Mouse (Mus musculus) liver, embryonic 16.5 days (tissue): ENCODE measurements around the gene Cfap74. TPM values are rescaled to one million over a fixed set of nuclear protein-coding genes. Genes with fewer than 3 reads are reported as not detected.

ENCODE experiments used
- ATAC-seq: fragments of 200-750 bp; cut with Nextera tagmentation; 2 replicates; pipeline ENCODE4 v1.8.0; 2017; ENCODE audit warnings: low read depth, mild to moderate bottlenecking, moderate number of reproducible peaks, moderate library complexity
- H3K27ac ChIP-seq: fragments of 300-500 bp; sonication (generic); 2 replicates; pipeline ENCODE4 v1.5.1; 2014; ENCODE audit warnings: mild to moderate bottlenecking, low read length
- H3K27me3 ChIP-seq: fragments of 300-500 bp; sonication (generic); 2 replicates; pipeline ENCODE4 v1.6.1; 2014; ENCODE audit warnings: low read depth, low read length, mixed read lengths; ENCODE audit not compliant: control insufficient read depth, insufficient read depth
- H3K36me3 ChIP-seq: fragments of 300-500 bp; sonication (generic); 2 replicates; pipeline ENCODE4 v1.6.1; 2014; ENCODE audit warnings: mild to moderate bottlenecking; ENCODE audit not compliant: control insufficient read depth, insufficient read depth
- H3K4me1 ChIP-seq: fragments of 300-500 bp; sonication (generic); 2 replicates; pipeline ENCODE4 v1.6.1; 2014; ENCODE audit warnings: low read depth, low read length, mixed read lengths; ENCODE audit not compliant: control insufficient read depth
- H3K4me2 ChIP-seq: fragments of 300-500 bp; sonication (generic); 2 replicates; pipeline ENCODE4 v1.6.1; 2014; ENCODE audit warnings: low read depth, low read length, mixed read lengths
- H3K4me3 ChIP-seq: fragments of 300-500 bp; sonication (generic); 2 replicates; pipeline ENCODE4 v1.5.1; 2014; ENCODE audit warnings: low read depth, mild to moderate bottlenecking, low read length
- H3K9ac ChIP-seq: fragments of 300-500 bp; sonication (generic); 2 replicates; pipeline ENCODE4 v1.6.1; 2014; ENCODE audit warnings: low read depth, low read length
- H3K9me3 ChIP-seq: fragments of 300-500 bp; sonication (generic); replicated peaks from 2 replicates; pipeline ENCODE4 v1.6.1; 2016; ENCODE audit warnings: low read length; ENCODE audit not compliant: control insufficient read depth
- WGBS: fragments of 180-500 bp; shearing (Covaris S2); extraction: QIAGEN DNeasy Blood & Tissue Kit; methylation state at CpG from one replicate; pipeline ENCODE4 v1.1.7; 2014; ENCODE audit not compliant: insufficient replicate concordance; 5-methylcytosine and 5-hydroxymethylcytosine counted together
- polyA plus RNA-seq: library from polyadenylated mRNA; unstranded; fragments of >200 nt; fragmentation: Nextera tagmentation; extraction: Ambion mirVana; gene quantifications from 2 replicates; pipeline ENCODE4 v1.2.1, GENCODE M21; 2015

Cfap74 gene
- polyA plus RNA-seq, result 0.11 and 0.12 TPM in 2 replicates

DNA sequence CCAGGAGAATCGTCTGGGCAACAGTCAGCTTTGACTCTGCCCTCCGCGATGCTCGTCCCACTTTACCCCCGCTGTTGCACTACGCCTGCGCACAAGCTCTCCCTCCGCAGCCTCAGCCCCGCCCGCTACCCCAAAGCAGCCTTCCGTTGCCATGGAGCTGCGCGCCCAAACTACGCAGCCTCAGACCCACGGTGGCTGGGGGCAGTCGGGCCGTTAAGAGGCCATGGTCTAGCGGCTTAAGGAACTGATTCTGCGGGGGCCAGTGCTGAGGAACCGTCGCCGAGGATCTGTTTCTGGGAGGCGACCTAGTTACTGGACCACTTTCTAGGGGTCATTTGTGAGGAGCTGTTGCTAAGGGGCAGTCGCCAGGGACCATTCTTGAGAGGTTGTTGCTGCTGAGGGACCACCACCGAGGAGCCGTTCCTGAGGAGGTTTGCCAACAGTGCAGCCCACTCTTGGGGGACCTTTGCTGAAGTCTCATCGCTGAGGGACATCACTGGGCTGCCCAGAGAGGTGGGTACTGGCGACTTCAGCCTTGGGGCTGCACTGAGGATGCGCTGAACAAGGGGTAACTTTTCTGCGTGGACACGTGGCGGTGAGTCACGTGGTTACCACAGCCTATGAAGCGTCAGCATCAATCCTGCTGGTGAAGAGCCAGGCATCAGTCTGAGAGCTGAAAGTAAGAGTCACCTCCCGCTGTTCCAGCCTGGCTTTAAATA is at the start of gene Cfap74:
Gene Cfap74, plus strand, starts transcription at position 133 of the 719 bp plus-strand sequence.
- H3K36me3 ChIP-seq, result no peaks in the 10 kb centered on the region

DNA sequence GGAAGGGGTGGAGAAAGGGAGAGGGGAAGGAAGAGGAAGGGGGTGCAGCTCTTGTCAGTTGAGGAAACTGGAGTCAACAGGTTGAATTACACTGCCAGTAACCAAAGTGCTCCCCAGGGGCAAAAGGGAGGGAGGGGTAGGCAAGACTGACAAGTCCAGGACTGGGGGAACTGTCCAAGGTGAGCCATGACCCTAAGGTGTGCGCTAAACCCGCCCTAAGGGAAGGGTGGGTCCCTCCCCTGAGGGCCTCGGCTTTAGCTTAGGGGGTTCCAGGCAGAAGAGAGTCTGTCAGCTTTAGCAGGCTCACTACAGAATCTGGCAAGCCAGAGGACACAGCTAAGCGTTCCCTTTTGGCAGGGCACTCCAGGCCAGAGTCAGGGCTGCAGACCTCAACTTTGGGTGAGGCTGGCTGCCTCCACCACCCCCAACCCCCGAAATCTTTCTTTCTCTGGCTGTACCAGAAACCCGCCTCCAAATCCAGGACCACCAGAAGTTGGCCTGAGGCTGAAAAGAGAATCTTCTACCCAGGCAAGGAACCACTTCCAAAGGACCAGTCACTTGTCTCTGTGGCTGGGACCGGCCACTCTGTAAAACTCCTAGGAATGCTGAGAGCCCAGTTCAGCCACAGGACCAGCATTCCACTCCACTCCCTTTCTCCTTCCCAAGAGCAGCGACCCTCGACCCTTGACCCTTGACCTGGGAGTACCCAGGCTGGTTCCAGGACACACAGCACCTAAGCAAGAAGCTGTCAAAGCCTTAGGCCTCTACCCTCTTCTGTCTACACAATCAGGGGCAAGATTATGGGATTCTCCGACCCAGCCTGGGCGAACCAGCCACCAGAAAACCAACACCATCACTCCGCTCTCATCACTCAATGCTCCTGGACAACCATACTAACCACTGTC is 49.2 kb upstream of the Cfap74 start:
- no peaks in the 10 kb centered on the region for H3K4me1 ChIP-seq
- ATAC-seq, result no peak
- 32% methylated on average over 12 of the region's 12 CpGs for WGBS
- H3K9ac ChIP-seq, result no peak overlapping the region
- no peaks in the 10 kb centered on the region for H3K9me3 ChIP-seq
- no peak overlapping the region for H3K4me3 ChIP-seq
- peaks cover 30% of the 10 kb centered on the region for H3K27me3 ChIP-seq
- no peak overlapping the region for H3K4me2 ChIP-seq
- no peaks in the 10 kb centered on the region for H3K36me3 ChIP-seq
- no peak overlapping the region for H3K27ac ChIP-seq

More for the DNA sequence above, at the start of gene Cfap74:
- Histone ChIP-seq H3K27me3 (peaks cover 3% of the 10 kb centered on the region; the same call in 1 of the 2 replicates), H3K9ac (no peak within 1 kb of the TSS), H3K9me3 (no peaks in the 10 kb centered on the region), H3K4me3 (peak within 1 kb of the TSS; percentile 19), H3K4me1 (no peaks in the 10 kb centered on the region), H3K4me2 (peak within 1 kb of the TSS; percentile 39), H3K27ac (no peak within 1 kb of the TSS)
- 2% methylated on average over 35 of the region's 35 CpGs for WGBS
- ATAC-seq, result peak; percentile 35; the same call in 1 of the 2 replicates

DNA sequence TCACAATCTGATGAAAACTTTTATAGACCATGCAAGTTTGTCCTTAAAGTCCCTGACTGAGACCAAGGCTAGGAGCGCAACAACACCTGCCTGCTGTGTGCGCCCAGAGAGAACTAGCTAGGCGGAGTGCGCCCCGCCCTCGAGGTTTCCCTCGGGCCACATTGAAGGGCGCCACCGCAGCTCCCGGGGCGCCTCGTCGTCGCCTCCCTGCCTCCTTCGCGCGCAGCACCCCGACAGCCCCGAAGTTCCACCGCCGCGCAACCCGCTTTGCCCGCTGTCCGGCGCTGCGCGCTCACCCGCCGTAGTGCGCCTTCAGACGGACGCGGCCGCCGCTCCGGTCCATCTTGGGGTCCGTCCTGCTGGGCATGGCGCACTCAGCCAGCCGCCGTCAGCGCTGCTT is 48.1 kb upstream of the Cfap74 start:
- ATAC-seq, result 0 out of 2 replicates have a peak, but pooled peaks have one; percentile 12
- H3K4me3 ChIP-seq, result peak overlapping the region; percentile 50
- H3K4me2 ChIP-seq, result peak overlapping the region; percentile 32
- H3K9me3 ChIP-seq, result no peaks in the 10 kb centered on the region
- H3K4me1 ChIP-seq, result no peaks in the 10 kb centered on the region
- H3K36me3 ChIP-seq, result no peaks in the 10 kb centered on the region
- WGBS, result 2% methylated on average over 41 of the region's 42 CpGs
- H3K9ac ChIP-seq, result no peak overlapping the region
- H3K27ac ChIP-seq, result no peak overlapping the region
- peaks cover 30% of the 10 kb centered on the region for H3K27me3 ChIP-seq

DNA sequence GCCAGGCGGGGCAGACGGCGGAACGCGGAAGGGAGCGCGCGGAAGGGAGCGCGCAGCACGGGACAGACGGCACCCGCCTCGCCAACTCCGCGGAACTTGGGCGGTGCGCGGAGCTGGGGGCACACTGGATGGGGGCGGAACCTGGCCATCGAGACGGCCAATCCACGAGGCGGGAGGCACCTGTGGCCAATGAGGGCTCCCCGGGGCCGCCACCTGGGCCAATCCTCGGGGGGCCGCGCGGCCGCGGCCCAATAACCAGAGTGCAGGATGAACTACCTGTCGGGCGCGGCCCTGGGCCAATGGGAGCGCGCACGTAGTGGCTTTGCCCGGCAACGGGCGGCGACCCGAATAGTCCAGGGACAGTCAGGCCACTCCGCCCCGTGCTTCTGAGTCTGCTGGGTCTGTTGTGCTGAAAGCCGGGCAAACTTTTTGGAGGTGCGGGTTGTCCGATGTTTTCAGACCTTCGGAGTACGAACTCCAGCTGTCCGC is 47.6 kb upstream of the Cfap74 start, which contains the start of gene Prkcz:
Gene Prkcz, minus strand, starts transcription at position 59 of the 489 bp plus-strand sequence.
- no peaks in the 10 kb centered on the region for H3K4me1 ChIP-seq
- no peaks in the 10 kb centered on the region for H3K9me3 ChIP-seq
- WGBS, result 2% methylated on average over 51 of the region's 51 CpGs
- ATAC-seq, result peak; percentile 93
- no peaks in the 10 kb centered on the region for H3K36me3 ChIP-seq
- H3K4me2 ChIP-seq, result peak within 1 kb of the TSS; percentile 32
- H3K4me3 ChIP-seq, result peak within 1 kb of the TSS; percentile 51
- H3K27me3 ChIP-seq, result peaks cover 30% of the 10 kb centered on the region
- H3K27ac ChIP-seq, result no peak within 1 kb of the TSS
- H3K9ac ChIP-seq, result no peak within 1 kb of the TSS

DNA sequence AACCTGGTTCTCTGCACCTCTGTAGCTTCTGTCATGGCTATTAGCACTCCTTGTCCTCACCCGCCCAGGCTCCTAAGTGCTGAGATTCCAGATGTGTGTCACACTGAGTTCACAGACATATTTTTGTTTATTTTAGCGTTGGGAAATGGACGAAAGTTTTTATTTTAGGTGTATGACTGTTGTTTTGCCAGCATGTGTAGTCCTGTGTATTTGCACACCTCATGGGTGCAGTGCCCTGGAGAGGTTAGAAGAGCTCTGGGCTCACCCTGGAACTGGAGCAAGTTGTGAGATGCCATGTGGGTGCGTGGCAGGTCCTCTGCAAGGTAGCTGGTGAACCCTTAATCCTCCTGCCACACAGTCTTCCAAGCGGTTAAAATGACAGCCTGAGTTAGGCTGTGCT is 46.5 kb upstream of the Cfap74 start:
- Histone ChIP-seq H3K4me2 (no peak overlapping the region), H3K4me3 (no peak overlapping the region)

DNA sequence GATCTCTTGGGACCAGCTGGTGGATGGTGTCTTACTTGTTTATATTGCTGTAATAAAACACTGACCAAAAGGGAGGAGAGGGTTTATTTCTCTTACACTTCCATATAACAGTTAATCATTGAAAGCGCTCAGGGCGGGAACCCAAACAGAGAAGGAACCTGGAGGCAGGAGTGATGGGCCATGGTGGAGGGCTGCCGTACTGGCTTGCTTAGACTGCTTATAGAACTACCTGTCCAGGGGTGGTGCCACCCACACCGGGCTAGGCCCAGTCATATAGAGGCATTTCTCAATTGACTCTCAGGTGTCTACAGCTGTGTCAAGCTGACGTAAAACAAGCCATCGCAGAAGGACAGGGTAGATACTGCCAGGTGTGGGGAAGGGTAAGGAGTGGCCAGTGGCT is 42.2 kb upstream of the Cfap74 start:
- H3K4me2 ChIP-seq, result no peak overlapping the region
- no peak overlapping the region for H3K4me3 ChIP-seq
- no peaks in the 10 kb centered on the region for H3K36me3 ChIP-seq
- no peak for ATAC-seq
- no peak overlapping the region for H3K27ac ChIP-seq
- no peaks in the 10 kb centered on the region for H3K9me3 ChIP-seq
- no peaks in the 10 kb centered on the region; the same call in 1 of the 2 replicates for H3K4me1 ChIP-seq
- peaks cover 10% of the 10 kb centered on the region for H3K27me3 ChIP-seq
- WGBS, result 64% methylated on average over 6 of the region's 6 CpGs
- no peak overlapping the region for H3K9ac ChIP-seq

More for the DNA sequence above, 46.5 kb upstream of the Cfap74 start:
- Histone ChIP-seq H3K36me3 (no peaks in the 10 kb centered on the region), H3K4me1 (no peaks in the 10 kb centered on the region), H3K27me3 (peaks cover 30% of the 10 kb centered on the region), H3K9me3 (no peaks in the 10 kb centered on the region), H3K9ac (no peak overlapping the region), H3K27ac (no peak overlapping the region)
- ATAC-seq, result no peak
- 32% methylated on average over 5 of the region's 5 CpGs for WGBS

DNA sequence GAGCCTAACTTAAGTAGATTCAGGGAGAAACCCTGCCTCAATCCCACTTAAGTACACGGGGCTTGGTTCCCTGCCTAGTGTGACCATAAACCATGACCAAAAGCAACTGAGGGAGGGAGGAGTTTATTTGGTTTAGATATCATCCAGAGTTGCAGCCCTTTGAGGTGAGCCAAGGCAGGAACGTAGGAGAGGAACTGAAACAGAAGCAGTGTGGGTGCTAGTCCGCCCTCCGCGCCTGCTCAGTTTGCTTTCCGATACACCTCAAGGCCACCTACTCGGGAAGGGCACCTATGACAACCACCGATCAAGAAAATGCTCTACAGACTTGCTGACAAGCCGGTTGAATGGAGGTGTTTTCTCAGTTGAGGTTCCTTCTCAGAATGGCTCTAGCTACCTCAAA is 41.3 kb upstream of the Cfap74 start:
- 62% methylated on average over 9 of the region's 9 CpGs for WGBS
- Histone ChIP-seq H3K4me2 (no peak overlapping the region), H3K36me3 (no peaks in the 10 kb centered on the region), H3K4me3 (no peak overlapping the region), H3K9ac (no peak overlapping the region), H3K4me1 (no peaks in the 10 kb centered on the region; the same call in 1 of the 2 replicates), H3K27ac (no peak overlapping the region), H3K27me3 (peaks cover 3% of the 10 kb centered on the region), H3K9me3 (no peaks in the 10 kb centered on the region)
- no peak for ATAC-seq

DNA sequence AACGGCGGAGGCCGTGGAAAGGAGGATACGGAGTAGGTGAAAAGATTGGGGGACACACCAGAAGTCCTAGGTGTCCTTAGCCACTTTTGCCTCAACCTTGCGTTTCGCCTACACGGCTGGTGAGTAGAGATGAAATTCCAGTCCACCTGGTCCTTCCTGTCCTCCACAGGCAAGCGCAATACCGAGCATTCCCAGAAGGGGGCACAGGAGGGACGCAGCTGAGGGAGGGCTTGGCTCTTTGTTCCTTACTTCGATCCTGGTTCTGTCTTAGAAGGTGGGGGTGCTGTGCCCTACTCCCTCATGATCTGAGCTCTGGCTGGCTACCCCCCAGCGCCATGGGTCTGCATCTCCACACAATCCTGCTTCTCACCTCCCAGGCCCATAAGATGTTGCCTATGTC is 40.3 kb upstream of the Cfap74 start:
- no peak overlapping the region for H3K9ac ChIP-seq
- no peak overlapping the region for H3K27ac ChIP-seq
- H3K4me2 ChIP-seq, result no peak overlapping the region
- no peaks in the 10 kb centered on the region for H3K27me3 ChIP-seq
- no peaks in the 10 kb centered on the region; the same call in 1 of the 2 replicates for H3K4me1 ChIP-seq
- H3K36me3 ChIP-seq, result no peaks in the 10 kb centered on the region
- ATAC-seq, result no peak
- H3K9me3 ChIP-seq, result no peaks in the 10 kb centered on the region
- H3K4me3 ChIP-seq, result no peak overlapping the region
- WGBS, result 20% methylated on average over 12 of the region's 12 CpGs
